In genomic region chr19:53039090-53039489, GRCm38 (mm10) we compare ENCODE assay signal across 8 mouse cellular contexts. TPM values are rescaled to one million over a fixed set of nuclear protein-coding genes. Genes with fewer than 3 reads are reported as not detected.
DNase-seq lines count a peak whose midpoint lies in the region; ATAC-seq and TF ChIP-seq lines count a peak whose summit lies in the region.

No protein-coding gene starts in this region.

- ATAC-seq in forebrain, embryonic 12.5 days (ENCODE audit: low FRiP score): peak; percentile 48; the same call in 1 of the 2 replicates
- ATAC-seq in neural tube, embryonic 13.5 days (ENCODE audit: low read depth): peak; percentile 45; the same call in 1 of the 2 replicates

- H3K36me3 ChIP-seq in forebrain, embryonic 12.5 days (replicated peaks): no peaks in the 10 kb centered on the region
- H3K36me3 ChIP-seq in limb, embryonic 10.5 days: peaks cover 7% of the 10 kb centered on the region; the same call in 1 of the 2 replicates
- H3K36me3 ChIP-seq in neural tube, embryonic 13.5 days: no peaks in the 10 kb centered on the region

- no peak for DNase-seq in layer of hippocampus, adult 2 months (ENCODE audit: low spot score in 2 of 2)
- no peak for DNase-seq in layer of hippocampus, adult 11-12 months (ENCODE audit: low spot score)
- DNase-seq in brain, embryonic 14.5 days (ENCODE audit: low read depth): peak; percentile 55
- DNase-seq in limb, embryonic 10.5 days (ENCODE audit: low spot score): no peak
- no peak for DNase-seq in adrenal gland, adult 18-20 months (ENCODE audit: low spot score in 2 of 2)
- no peak for DNase-seq in left cerebral cortex, adult 18-20 months (ENCODE audit: low spot score in 2 of 2)

- TF ChIP-seq CTCF in layer of hippocampus, adult 2 months (conservative IDR thresholded peaks at IDR 0.05): no peak
- no peak for TF ChIP-seq CTCF in brain, embryonic 14.5 days (IDR thresholded peaks at IDR 0.05; ENCODE audit: borderline replicate concordance, extremely low read depth, insufficient read depth, insufficient read length)

- peak overlapping the region; percentile 97 for H3K27ac ChIP-seq in layer of hippocampus, adult 2 months
- no peak overlapping the region for H3K27ac ChIP-seq in forebrain, embryonic 12.5 days
- peak overlapping the region; percentile 66 for H3K27ac ChIP-seq in limb, embryonic 10.5 days
- peak overlapping the region; percentile 52; the same call in 1 of the 2 replicates for H3K27ac ChIP-seq in neural tube, embryonic 13.5 days (replicated peaks)

- H3K9me3 ChIP-seq in forebrain, embryonic 12.5 days: no peaks in the 10 kb centered on the region
- no peaks in the 10 kb centered on the region for H3K9me3 ChIP-seq in limb, embryonic 10.5 days (replicated peaks)
- H3K9me3 ChIP-seq in neural tube, embryonic 13.5 days: no peaks in the 10 kb centered on the region

- no peaks in the 10 kb centered on the region for H3K27me3 ChIP-seq in forebrain, embryonic 12.5 days
- no peaks in the 10 kb centered on the region for H3K27me3 ChIP-seq in limb, embryonic 10.5 days (ENCODE audit: low read depth, poor library complexity, severe bottlenecking)
- no peaks in the 10 kb centered on the region for H3K27me3 ChIP-seq in neural tube, embryonic 13.5 days

- peak overlapping the region; percentile 96 for H3K4me3 ChIP-seq in layer of hippocampus, adult 2 months
- peak overlapping the region; percentile 80 for H3K4me3 ChIP-seq in forebrain, embryonic 12.5 days (replicated peaks)
- peak overlapping the region; percentile 83 for H3K4me3 ChIP-seq in limb, embryonic 10.5 days
- peak overlapping the region; percentile 94 for H3K4me3 ChIP-seq in neural tube, embryonic 13.5 days

- WGBS in forebrain, embryonic 12.5 days: 31% methylated on average over 11 of the region's 11 CpGs
- WGBS in limb, embryonic 10.5 days: 29% methylated on average over 11 of the region's 11 CpGs
- 35% methylated on average over 11 of the region's 11 CpGs for WGBS in neural tube, embryonic 13.5 days

- no peak for TF ChIP-seq POLR2A in brain, embryonic 14.5 days (IDR thresholded peaks at IDR 0.05; ENCODE audit: borderline replicate concordance, extremely low read depth, insufficient read depth, insufficient read length, poor library complexity, severe bottlenecking)

- H3K9ac ChIP-seq in forebrain, embryonic 12.5 days: peak overlapping the region; percentile 36; the same call in 1 of the 2 replicates
- H3K9ac ChIP-seq in neural tube, embryonic 13.5 days: peak overlapping the region; percentile 96

- peaks cover 14% of the 10 kb centered on the region for H3K4me1 ChIP-seq in forebrain, embryonic 12.5 days
- H3K4me1 ChIP-seq in limb, embryonic 10.5 days: peaks cover 22% of the 10 kb centered on the region
- H3K4me1 ChIP-seq in neural tube, embryonic 13.5 days (replicated peaks): peaks cover 18% of the 10 kb centered on the region

- peak overlapping the region; percentile 79 for H3K4me2 ChIP-seq in forebrain, embryonic 12.5 days
- peak overlapping the region; percentile 82 for H3K4me2 ChIP-seq in neural tube, embryonic 13.5 days

RNA-seq across cellular contexts. Expression of gene Xpnpep1, which starts 0.9 kb away (rescaled TPM):
- total RNA-seq in layer of hippocampus, adult 2 months (2021): 10 to 100 TPM; 78.7 to 82.9 TPM
- polyA plus RNA-seq in brain, embryonic 14.5 days (2012; rRNA removed): 88.4 and 93.8 TPM in 2 replicates
- polyA plus RNA-seq in forebrain, embryonic 12.5 days (2016; fragmentation: Nextera tagmentation; extraction: Ambion mirVana): 140 and 147 TPM in 2 replicates
- polyA plus RNA-seq in limb, embryonic 10.5 days (2016; fragmentation: Nextera tagmentation; extraction: Ambion mirVana): 138 and 152 TPM in 2 replicates
- polyA plus RNA-seq in neural tube, embryonic 13.5 days (2015; fragmentation: Nextera tagmentation; extraction: Ambion mirVana): 129 and 132 TPM in 2 replicates
- total RNA-seq in adrenal gland, adult 18-20 months (2021): 10 to 100 TPM; 57.8 to 83.8 TPM
- total RNA-seq in left cerebral cortex, adult 18-20 months (2021): 10 to 100 TPM; 60.4 to 65.1 TPM
